Mouse (Mus musculus): ENCODE results near the gene Ramp3.

GRCm38 (mm10) chr11:6615250-6616205 is 42.8 kb upstream of the Ramp3 start:
- TF ChIP-seq CTCF (IDR thresholded peaks at IDR 0.05) (no peak), POLR2A (IDR thresholded peaks at IDR 0.05; ENCODE audit: insufficient read depth, low read depth, low read length) (no peak), EP300 (IDR thresholded peaks at IDR 0.05; ENCODE audit: insufficient read depth, low read depth, low read length) (no peak)

All from heart, adult 2 months (tissue).